Mouse (Mus musculus) right cerebral cortex, postnatal 10 days (tissue): ENCODE data around the gene Scgb1a1.
"Not testable (repeated sequence)": the region's sequence is repeated elsewhere in the genome, so short reads cannot be mapped to it uniquely, and the experiment has no call there.

Source experiments
- DNase-seq, 2 experiments: peaks; one replicate each; pipeline ENCODE4 v3.0.0; 2021; ENCODE audit warnings: low spot score in 2 of 2

Gene Scgb1a1

GRCm38 (mm10) chr19:9100297-9101061, 12.7 kb upstream of the Scgb1a1 start:
- no peak for DNase-seq

- no peak for DNase-seq
Measured at GRCm38 (mm10) chr19:9099751-9100150, 12.0 kb upstream of the Scgb1a1 start.

DNA sequence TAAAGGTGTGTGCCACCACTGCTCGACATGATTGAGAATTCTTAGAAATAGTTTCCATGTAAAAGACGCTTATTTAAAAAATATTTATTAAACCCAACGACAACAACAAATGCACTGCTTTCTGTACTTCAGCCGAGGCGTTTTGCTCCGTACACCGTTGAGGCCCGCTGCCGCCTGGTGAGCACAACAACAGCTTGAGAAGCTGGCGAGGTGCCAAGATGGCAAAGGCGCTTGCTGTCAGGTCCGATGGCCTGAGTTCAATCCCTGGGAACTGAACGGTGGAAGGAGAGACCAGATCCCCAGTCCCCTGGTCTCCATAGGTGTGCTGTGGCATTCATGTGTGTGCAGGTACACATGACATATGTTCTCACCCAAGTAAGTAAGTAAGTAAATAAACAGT, 9.7 kb upstream of the Scgb1a1 start:
- DNase-seq: no peak

GRCm38 (mm10) chr19:9095111-9095510, 7.4 kb upstream of the Scgb1a1 start:
- DNase-seq: no peak

DNA sequence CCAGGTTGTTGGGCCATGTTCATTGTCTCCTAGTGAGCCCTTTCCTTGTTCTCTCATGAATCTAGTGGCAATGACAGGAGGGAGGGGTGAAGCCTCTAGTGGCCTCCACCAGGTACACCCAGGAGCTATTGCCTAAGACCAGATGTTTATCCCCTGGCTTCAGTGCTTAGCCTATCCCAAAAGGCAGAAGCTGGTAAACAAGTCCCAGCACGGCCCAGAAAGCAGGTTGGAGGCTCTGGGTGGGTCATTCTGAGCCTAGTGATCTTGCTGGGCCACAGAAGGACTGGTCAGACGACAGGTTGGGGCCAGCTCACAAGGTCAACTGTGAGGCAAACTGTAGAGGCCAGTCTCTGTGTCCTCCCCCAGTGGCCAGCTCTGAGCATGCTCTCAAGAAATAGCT, 3.0 kb upstream of the Scgb1a1 start:
- no peak for DNase-seq

- DNase-seq: no peak
Measured at GRCm38 (mm10) chr19:9090191-9090590, 2.4 kb upstream of the Scgb1a1 start.

GRCm38 (mm10) chr19:9083892-9084291, 3.9 kb downstream of the Scgb1a1 start:
- not testable (repeated sequence) for DNase-seq

DNA sequence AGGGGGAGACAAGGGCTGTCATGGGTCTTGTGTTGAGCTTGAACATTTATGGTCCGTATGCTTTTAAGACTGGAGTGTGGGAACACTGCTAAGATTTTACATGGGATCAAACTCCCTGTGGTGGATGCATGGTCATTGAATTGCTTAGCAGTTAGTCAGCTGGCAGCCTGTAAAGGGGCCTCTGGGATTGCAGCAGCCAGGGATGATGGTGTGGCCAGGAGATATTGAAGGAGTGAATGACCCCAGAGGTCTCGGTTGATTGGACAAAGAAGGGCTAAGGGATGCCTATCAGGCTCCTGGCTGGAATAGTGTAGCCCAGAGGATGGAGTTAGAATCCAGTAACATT, 4.8 kb downstream of the Scgb1a1 start:
- no peak for DNase-seq

DNA sequence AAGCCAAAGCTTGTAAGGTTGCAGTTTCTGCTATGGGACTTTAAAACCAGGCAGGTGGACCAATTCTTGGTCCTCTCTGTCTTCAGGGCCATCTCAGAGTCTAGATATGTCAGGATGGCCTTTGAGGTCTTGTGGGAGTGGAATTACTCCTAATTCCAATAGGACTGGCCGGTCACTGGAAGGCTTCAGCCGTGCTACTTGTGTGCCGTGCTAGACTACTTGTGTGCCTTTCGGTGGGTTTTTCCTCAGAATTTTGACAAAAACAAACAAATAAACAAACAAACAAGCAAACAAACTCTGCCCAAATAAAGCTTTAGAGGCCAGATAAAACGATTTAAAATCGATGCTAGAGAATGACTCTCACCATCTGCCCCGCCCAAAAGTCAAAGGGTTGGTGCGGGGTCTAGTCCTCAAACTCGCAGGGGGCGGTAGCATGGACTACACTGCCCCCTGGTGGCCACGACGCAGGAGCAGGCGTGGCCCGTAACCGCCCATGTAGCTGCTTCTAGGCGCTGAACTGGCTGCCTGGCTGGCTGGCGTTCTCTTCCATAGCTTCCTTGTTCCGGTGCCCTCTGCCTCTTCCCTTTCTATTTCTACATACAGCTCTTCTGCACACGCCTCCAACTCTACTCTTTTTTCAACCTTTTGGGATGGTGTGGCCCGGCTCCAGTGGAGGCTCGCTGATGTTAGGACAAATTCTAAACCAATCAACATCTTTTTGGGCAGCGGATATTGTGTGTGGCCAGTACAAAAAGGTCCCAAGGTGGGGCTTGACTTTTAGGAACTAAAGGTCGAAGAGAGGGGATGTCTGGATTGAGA, 5.4 kb downstream of the Scgb1a1 start:
- DNase-seq: peak; percentile 72 to 80

DNA sequence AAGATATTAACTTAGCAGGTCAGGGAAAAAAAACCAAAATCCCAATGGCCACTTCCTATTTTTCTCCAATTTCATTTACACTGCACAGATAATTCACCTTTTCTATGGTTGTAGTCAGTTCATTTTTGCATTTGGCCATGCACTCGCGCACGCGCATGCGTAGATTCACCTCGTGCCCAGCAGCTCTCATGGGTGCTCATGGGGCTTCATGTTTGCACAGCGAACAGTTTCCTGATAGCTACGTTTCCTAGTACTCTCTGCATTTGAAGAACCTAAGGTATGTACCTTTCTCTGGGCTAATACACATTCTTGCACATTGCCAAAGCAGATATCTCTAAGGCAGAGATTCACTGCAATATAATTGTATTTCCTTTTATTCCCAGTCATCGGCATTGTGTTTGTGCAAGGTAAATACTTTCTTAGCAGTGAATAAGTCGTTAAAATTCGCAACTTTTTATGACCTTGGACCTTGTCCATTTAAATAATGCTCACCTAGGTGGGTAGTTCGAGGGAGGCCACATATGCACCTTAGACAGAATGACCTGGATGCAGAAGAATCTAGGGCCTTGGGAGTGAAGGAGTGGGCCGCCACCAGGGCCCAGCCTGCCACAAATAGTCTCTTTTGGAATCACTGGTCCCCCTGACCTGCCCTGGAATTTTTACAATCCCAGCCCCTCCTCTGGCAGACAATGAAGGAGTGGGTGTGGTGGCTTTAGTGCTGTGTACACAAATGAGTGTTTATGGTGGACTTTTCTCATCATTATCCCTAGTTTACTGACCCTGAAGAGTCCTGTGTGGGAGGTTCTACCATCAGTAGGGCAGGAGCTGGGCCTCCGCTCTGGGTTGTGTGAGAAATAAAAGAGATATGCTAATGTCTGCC, 6.2 kb downstream of the Scgb1a1 start:
- no peak for DNase-seq

DNA sequence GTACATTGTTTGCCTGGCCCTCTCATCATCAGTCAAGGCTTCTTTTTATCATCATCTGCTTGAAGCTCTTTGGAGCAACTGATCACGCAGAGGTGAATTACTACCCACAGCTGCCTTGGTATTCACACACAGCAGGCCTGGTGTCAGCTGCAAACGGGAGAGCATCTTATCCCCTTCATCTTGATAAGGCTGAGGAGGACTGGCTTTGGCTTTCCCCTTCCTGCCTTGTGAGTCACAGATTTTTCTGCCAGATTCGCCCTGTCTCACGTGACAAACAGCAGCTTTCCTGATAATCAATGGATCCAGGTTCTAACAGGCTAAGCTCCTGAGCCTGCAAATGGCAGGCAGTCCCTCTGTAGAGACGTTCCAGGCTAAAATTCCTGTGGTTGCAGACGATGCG, 7.8 kb downstream of the Scgb1a1 start:
- DNase-seq: no peak

DNA sequence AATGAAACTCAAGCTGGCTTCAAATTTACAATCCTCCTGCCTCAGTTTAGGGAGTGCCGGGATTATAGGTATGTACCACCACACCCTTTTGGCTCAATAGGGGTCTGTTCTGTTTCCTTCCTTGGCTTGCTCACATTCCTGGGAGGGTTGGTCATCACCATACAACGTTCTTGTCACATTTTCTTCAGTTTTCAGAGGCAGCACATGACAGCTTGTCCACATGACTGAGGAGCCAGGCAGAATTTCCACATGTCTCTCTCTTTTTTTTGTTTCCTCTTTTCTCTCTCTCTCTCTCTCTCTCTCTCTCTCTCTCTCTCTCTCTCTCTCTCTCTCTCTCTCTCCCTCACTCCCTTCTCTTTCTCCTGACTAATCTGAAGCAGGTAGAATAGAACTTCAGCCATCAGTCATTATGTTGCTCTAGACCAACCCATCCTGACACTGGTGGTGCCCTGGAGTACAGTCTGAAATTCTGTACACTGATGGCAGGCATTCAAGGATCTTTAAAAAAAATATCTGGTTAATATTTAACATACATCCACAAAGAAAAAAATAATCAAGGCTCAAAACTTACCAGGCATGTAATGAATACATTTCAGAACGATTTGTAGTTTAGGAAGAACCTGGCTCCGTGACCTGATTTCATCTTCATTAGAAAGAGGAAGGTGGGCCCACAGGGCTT, 10.6 kb downstream of the Scgb1a1 start:
- no peak for DNase-seq

DNA sequence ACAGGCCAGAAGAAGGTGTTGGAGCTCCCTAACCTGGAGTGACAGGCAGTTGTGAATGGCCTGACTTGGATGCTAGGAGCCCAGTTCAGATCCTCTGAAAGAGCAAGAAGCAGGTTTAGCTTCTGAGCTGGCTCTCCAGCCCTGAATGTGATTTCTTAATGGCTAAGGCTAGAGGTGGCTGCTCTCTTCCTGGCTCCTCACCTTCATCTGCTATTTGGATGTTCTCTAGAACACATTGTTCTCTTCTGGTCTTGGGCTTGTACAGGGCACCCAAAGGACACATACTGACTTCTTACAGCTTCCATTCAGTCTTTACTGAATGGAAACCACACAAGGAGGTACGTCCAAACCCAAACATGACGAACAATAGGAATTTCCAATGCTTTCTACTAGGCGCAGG, 11.7 kb downstream of the Scgb1a1 start:
- DNase-seq: no peak

- DNase-seq: no peak
Measured at GRCm38 (mm10) chr19:9075558-9075957, 12.2 kb downstream of the Scgb1a1 start.

GRCm38 (mm10) chr19:9074424-9074823, 13.3 kb downstream of the Scgb1a1 start:
- DNase-seq: no peak

GRCm38 (mm10) chr19:9073776-9074411, 13.9 kb downstream of the Scgb1a1 start:
- no peak for DNase-seq

DNA sequence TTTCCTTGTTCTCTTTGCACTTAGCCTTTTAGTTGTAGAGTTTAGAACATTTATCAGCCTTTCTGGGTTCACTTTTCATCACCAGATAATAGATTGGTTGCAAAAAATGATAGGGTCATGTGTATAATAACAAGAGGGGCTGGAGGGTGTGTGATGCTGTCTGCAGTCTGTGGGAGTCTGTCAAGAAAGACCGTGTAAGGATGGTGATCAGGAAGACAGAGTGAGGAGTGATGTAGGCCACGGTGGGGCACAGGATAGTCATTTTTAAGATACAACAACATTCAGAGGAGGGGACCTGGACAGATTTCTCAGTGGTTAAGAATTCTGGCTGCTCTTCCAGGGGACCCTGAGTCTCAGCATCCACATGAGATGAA, 15.6 kb downstream of the Scgb1a1 start:
- no peak for DNase-seq

DNA sequence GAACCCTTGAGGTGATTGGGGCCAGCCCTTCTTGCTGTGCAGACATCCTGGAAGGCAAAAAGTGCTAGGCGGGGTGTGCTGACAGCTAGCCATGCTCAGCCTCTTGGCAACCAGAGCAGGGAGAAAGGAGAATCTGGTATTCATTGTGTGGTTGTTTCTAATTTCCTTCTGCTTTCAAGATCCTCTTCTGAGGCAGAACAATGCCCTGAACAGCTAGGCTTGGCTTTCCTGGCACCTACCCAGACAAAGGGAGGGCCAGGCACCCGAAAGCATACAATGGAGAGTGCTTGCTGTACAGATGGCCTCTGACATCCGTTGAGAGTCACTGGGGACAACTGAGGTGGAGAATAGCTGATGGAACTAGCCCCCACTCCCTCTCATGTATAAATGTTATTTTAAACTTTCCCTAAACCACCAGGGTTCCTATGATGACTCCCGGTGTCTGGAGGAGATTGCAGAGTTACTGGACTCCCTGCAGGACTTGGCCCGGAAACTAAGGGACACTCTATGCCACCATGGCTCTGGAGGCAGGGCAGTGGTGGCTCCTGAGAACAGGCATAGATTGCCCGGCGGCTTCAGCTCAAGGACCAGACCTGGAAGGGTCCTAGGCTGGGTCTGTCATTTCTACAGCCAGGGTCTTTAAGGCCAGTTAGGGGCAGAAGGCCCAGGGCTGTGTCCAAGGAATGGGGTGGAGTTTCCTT, 16.2 kb downstream of the Scgb1a1 start:
- peak; percentile 59 to 64 for DNase-seq

DNA sequence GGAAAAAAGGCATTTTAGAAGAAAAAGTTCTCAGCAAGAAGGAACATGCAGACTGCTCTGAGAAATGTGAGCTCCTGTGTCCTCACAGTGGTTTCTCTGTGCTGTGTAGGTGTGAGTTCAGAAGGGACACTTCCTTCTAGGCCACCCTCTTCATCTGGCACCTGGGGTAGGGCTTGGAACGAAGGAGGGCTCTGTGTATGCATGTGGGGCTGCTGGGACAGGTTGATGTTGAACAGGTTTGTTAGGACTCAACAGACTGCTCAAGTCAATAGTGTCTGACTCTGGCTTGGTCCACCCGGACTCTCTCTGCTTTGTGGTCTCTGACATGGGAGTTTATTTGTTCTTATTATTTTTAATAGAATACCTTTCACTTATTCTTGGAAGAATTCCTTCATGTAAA, 17.4 kb downstream of the Scgb1a1 start:
- no peak for DNase-seq

DNA sequence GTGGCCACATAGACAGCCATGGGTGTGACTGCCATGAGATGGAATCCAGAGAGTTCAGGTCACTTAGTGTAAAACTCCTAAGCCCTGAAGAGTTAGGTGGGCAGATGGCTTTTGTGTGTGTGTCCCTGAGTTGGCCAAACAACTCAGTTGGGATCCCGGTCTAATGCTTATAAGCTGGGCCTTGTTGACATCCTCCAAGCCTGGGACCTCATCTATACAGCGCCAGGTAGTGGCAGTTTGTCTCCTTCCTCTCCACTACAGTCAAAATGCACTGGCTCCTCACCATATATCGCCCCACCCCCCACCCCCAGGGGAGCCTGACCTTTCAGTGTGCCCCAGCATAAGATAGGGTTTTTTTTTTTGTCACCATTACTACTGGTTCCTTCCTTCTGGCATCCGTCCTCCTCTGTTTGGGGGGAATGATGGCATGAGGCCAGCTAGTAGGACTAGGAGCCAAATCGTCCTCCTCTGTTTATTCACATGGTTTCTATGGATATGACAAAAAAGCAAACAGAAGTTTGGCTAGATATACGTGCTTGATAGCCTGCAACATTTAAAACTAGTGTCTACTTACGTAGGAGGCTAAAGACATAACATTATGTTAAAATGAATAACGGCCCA, 18.0 kb downstream of the Scgb1a1 start:
- peak; percentile 76 to 79 for DNase-seq
